Mouse (Mus musculus): ENCODE measurements around the gene Lrrc74b.
A peak's percentile ranks its signal among the peaks of the same experiment; 100 is the strongest.
"Not testable (repeated sequence)": the region's sequence is repeated elsewhere in the genome, so short reads cannot be mapped to it uniquely, and the experiment has no call there.

Gene Lrrc74b

DNA sequence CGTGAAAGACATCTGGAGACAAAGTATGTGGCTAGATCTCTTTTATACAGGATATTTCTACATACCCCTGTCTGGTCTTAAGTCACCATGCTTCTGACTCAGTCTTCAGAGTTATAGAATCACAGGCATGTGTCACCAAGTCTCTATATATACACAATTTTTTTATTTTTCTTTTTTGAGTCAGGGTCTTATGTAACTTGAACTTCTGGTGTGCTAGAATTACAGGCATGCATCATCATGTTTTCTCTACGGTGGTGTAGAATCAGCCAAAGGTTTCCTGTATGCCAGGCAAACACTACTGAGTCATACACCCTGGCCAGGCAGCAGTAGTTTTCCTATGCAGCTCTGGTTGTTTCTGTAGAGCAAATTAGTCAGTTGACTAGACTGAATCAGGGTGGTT lies 18.4 kb downstream of the Lrrc74b start:
- no peak for DNase-seq

DNA sequence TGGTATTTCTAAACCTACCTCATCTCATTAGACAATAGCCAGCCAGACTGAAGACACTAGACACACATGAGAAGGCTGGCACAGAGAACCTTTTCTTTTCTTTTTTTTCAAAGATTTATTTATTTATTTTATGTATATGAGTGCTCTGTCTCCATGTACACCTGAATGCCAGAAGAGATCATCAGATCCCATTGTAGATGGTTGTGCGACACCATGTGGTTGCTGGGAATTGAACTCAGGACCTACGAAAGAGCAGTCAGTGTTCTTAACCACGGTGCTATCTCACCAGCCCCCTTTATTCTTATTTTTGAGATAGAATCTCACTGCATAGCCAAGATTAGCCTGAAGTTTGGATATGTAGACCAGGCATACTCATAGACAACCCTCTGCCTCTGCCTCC lies 24.5 kb downstream of the Lrrc74b start:
- no peak for DNase-seq

DNA sequence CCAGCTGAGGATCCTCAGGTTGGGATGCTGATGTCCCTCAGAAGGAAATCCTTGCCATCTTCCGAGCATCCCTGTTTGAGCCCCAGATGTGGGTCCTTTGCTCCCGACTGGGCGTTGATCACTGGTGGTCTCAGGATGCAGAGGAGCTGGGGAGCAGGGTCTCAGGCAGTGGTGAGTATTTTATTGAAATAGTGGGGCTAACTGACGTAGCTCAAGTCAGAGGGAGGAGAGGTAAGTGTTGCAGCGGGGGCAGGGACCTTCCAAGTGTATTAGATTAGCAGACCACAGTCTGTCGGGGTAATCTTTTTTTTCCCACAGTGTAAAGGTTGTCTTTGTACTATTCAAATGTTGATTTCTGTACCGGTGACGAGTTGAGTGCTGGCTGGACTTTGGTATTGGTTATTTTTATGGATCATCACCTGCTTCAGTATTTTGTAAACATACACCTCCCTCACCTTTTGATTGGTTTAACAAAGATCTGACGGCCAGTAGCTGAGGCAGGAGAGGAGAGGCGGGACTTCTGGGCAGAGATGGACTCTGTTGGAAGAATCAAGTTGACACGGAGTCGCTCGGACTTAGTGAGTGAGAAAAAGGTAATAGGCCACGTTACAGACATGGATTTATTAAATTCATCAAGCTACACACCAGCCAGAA lies 28.2 kb downstream of the Lrrc74b start:
- DNase-seq, result no peak

DNA sequence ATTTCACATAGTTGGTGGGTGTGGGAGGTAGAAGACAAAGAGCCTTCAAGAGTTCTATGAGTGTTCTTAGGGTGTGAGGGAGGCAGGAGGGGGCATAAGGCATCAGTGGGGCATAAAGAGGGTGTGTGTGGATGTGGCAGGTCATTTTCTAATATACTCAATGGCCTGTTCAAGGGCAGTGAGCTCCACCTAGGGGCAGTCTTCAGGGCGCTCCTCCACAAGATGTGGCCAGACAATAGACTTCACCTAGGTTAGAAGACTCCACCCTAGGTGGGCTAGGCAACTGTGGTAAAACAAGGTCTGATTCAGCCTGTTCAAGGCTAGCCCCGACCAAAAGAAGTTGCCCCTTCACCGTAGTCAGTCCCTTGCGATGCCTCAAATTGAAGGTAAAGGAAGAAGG lies 28.8 kb downstream of the Lrrc74b start:
- peak; percentile 43 for DNase-seq

DNA sequence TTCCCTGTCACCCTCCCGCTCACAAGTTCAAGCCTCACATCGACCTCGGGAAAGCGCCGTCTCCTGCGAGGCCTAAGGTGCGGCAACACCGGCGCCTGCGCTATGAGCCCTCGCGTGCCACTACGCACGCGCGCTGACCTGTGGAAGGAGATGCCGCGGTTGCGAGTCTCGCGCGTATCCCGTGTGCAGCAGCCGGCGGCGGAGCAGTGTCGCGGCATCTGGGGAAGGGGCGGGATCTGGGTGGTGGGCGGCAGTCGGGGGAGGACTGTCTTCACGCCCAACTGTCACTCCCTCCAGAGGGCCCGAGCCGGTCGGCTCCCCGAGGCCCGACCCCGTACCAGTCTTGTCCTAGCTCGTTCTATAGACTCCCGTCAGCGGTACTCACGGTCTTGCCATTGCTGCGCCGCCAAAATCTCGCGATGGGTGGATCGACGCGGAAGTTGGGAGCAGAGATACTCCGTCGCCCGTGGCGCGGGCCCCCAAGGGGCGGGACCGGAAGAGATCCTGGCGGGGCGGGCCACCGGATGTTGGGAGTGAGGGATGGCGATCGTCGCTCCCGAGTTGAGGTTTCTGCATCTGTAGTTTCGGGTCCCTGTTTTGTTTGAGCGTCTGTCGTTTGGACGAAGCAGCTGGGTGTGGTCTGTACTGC lies 30.3 kb downstream of the Lrrc74b start, which contains the start of gene Thap7:
Gene Thap7 (minus strand): TSS at position 497 of the 649 bp plus-strand sequence.
- DNase-seq, result peak; percentile 99

DNA sequence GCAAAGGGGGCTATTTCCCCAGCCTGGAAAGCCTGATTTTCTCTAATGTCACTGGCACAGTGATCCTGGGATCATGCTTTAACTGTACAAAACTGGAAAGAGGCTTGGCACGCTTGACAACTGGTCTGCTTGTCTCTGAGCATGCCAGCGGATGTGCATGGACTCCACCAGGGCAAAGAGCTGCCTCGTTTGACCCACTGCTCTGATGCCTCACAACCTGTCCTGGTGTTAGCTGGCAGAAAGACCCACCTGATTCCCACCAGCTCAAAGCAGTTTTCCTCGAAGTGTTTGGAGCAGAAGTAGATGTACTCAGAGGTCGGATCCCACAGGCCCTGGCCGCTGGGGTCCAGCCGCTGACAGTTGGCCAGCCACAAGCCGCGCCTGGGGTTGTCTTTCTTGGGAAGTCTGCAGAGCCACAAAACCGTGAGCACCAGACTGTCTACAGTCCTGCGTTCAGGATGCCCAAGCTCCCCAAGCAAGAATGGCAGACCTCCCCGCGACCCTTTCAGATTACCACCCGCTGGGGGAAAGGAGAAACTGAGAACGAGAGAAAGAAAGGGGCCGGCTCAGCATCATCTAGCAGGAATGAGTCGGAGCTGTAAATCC lies 31.0 kb downstream of the Lrrc74b start:
- DNase-seq, result peak; percentile 22

DNA sequence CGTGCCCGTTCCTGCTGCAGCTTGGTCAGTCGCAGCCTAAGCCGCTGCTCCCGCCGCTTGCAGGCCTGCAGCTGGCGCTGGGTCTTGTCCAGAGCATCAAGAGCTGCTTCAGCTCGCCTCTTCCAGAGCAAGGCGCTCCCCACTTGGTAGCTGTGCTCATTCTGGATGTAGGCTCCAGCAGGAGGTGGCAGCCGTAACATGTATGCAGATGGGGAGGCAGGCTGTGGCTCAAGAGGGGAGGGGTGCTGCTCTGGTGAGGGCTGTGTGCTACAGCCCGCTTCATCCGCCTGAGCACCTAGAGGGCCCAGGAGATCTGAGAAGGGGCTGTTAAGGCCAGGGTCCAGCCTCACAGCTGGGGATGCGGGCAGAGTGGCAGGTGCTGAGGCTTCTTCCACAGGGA lies 32.8 kb downstream of the Lrrc74b start:
- no peak for DNase-seq

DNA sequence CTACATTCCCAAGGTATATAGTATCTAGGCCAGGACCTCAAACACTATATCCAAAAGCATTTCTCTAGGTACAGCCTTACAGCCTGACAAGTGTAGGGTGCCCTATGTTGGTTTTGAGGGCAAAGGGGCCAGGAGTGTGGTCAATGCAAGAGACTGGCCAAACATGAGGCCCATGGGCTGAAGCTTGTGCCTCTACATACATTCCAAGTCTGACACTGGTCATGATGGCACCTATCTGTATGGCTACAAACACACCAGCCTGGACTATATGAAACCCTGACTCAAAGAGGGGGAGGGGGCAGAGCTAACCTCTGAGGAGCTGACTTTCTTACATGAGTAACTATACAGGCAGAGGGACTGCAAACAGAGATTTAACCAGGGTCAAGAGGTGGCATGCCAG lies 33.4 kb downstream of the Lrrc74b start:
- no peak for DNase-seq

DNA sequence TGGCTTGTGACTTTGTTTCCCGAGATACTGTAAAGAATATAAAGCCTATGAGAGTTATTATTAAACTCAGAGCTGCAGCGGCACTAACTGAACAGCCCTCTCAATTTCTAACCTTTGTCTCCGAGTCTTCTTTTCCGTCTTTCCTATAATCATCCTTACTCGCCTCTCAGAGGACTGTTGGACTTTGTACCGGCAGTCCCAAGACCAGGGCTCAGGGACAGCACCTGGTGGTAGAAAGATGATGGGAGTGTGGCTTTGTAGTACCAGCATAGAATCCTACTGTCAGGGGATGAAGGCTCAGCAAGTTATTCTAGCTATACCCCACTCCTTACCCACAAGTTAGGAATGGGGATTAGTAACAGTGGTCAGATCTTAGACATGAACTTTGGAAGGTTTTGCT lies 34.8 kb downstream of the Lrrc74b start:
- no peak for DNase-seq

DNA sequence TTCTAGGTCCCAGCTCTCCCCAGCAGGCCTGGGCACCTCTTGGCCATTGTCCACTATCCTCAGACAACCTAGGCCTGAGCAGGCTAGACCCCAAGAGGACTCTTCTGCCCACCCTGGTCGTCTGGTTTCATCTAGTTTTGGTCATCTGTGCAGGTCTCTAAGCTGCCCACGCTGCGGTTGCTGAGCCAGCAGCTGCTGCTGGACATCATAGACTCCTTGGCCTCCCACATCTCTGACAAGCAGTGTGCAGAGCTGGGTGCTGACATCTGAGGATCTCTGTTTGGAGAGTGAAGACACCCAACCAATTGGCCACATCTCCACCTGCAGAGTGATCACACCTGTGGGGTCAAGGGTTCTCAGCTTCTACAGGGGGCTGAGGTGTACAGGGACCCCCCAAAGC lies 35.5 kb downstream of the Lrrc74b start:
- no peak for DNase-seq

DNA sequence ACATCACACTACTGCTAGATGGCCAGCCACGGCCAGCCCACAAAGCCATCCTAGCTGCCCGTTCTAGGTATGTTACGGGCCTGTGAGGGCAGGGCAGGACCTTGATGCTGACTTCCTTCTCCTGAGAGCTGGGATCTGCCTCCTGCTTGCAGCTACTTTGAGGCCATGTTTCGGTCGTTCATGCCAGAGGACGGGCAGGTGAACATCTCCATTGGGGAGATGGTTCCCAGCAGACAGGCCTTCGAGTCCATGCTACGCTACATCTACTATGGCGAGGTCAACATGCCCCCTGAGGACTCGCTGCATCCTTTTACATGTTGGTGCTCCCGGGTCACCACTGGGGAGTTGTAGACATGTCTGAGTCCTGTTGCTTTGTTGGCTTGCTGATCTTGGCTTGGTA lies 36.9 kb downstream of the Lrrc74b start:
- DNase-seq, result no peak

DNA sequence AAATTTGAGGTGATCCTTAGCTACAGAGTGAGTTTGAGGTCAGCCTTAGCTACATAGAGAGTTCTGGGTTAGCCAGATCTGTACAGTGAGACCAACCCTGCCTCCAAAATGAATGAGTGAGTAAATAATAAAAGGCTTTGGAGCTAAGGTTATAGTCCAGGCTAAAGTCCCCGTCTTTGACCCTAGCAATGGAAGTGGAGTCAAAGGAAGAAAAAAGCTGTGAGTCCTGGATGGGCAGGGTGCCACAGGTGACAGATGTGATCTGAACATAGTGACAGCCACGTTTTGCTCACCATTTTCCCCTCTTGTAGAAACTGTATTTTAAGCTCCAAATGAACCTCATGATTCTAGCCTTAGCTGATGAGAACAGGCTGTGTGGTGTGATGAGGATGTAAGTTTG lies 42.1 kb downstream of the Lrrc74b start:
- DNase-seq, result no peak

DNA sequence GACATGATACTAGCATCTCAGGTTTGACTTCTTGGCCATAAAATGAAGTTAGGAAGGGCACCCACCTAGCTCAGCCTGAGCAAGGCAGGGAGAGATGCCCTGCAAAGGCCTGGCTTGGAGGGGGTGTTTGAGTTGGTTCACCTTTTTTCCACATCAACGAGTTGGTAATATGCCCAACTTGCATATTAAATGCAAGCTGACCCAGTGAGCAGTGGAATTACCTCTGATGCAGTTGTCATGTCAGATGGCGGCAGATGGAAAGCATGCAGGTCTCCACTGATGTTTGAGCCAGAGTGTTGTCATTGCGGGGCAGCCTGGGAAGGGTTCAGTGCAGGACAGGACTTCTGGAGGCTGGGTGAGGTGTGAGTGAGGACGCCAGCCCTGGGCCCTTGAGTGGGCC lies 49.6 kb downstream of the Lrrc74b start:
- DNase-seq, result no peak

DNA sequence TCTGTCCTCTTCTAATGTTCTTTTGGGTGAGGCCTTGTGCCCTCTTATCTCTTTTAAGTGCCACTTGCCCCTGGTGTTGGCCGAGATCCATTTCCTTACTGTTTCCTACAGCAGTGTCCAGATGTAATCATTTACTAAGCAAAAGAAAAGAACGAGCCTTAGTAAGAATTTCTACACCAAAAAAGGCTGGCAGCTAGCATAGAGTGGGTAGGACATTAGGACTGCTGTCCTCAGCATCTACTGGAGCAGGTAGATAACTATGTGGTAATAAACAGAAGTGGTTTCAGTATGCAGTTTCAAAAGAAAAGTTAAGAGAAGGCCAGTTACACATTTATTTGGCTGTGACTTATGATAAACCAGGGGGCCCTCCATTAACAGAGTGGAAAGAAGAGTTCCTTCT lies 50.4 kb downstream of the Lrrc74b start:
- DNase-seq, result no peak

DNA sequence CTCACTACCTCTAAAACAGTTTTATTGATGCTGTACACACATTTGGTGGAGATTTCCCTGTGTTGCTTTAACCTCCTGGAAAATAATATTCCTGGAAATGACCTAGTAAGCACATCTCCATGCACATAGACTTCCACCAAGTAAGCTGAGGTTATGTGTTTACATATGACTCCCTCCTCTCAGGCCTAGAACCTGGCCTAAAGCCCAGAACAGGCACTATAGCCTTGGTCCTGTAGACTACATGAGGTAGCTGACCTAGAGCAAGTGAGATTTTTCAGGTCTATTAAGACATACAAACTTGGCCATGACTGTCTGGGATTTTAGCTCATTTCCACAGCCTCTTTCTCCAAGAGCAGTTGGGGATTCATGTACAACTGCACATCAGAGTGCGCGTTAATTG lies 50.9 kb downstream of the Lrrc74b start:
- no peak for DNase-seq

DNA sequence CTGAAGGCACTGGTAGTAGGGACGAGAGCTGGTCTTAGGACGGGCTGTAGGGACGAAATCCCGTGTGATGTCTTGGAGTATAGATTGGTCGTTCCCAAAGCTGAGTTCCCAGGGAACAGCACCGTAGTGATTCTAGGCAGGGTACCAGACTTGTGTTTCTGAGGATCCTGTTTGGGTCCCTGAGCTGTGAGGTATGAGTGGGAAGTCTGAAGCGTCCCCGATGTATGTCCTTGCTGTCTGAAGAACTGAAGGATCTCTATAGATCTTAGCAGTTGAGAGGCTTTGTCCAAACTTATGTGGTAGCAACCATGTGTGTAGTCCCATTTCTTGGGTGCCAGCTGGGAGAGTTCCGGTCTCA lies 51.8 kb downstream of the Lrrc74b start:
- no peak for DNase-seq

DNA sequence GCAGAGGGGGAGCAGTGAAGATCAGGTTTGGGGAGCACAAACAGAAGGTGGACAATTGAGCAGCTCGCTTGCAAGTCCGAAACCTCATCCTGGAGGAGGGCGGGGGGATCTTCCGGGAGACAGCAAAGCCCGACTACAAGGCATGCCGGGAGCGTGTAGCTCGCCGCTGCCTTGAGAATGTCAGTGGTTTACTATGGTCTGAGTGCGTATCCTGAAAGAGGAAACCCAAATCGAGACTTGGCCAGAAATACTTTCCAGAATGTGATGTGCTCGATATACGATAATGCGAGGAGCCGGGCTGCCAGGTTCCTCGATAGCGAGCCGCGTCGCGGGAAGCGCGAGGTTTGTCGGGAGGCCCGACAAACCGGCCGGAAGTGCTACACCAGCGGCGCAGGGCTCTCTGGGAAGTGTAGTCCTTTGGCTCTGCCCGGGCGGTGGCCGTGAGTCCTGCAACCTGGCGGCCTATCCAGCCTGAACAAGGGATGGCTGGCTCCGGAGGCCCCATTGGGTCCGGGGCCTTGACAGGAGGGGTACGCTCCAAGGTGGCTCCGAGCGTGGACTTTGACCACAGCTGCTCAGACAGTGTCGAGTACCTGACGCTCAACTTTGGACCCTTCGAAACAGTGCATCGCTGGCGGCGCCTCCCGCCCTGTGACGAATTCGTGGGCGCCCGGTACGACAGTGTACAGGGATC lies 52.4 kb downstream of the Lrrc74b start, which contains the start of gene Lztr1:
Gene Lztr1 (plus strand): TSS at position 143 of the 694 bp plus-strand sequence.
- DNase-seq, result peak; percentile 92

DNA sequence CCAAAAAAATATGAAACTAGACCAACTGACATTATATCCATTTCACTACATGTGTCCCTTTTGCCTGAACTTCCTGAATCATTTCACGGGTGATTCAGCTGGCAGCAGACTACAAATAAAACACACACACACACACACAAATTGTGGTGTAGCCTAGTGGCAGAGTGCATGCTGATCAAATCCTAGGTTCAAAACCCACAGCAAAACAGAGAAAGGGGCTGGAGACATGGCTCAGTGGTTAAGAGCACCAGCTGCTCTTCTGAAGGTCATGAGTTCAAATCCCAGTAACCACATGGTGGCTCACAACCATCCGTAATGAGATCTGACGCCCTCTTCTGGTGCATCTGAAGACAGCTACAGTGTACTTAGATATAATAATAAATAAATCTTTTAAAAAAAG lies 53.0 kb downstream of the Lrrc74b start:
- not testable (repeated sequence) for DNase-seq

DNA sequence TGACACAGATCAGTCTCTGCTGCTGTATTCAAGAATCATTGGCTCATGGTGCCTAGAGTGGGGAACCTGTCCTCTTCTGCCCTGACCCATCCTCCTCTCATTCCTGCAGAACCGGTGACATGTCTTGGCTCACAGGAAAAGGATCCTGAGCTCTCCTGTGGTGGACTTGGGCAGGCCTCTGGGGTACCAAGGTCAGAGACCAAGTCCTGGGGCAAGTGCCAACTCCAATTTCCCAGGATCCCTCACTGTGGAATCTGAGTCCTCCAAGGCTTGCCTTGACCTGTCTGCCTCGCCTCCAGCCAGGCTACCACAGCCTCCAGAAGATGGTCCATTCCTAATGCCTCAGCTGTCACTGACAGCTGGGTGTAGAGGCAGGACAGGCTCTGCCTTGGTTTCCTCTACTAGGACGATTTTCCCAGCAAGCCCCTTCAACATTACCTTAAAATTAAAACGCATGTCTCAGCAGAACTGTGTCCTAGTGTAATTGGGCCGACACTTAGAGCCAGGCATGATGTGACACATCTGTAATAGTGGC lies 54.0 kb downstream of the Lrrc74b start:
- DNase-seq, result no peak

DNA sequence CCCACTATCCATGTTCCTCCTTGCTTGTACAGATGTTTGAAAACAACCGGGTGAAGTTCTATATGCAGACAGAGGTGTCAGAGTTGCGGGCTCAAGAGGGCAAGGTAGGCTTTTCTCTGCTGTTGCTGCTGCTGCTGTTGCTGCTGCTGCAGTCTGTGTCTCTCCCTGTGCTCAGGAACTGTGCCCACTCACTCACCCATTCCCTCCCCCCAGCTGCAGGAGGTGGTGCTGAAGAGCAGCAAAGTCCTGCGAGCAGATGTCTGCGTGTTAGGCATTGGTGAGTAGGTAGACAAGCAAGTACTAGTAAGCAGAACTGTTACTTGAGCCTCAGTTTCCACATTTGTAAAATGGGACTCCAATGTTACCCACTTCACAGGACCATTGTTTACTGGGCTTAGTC lies 58.4 kb downstream of the Lrrc74b start:
- no peak for DNase-seq

DNA sequence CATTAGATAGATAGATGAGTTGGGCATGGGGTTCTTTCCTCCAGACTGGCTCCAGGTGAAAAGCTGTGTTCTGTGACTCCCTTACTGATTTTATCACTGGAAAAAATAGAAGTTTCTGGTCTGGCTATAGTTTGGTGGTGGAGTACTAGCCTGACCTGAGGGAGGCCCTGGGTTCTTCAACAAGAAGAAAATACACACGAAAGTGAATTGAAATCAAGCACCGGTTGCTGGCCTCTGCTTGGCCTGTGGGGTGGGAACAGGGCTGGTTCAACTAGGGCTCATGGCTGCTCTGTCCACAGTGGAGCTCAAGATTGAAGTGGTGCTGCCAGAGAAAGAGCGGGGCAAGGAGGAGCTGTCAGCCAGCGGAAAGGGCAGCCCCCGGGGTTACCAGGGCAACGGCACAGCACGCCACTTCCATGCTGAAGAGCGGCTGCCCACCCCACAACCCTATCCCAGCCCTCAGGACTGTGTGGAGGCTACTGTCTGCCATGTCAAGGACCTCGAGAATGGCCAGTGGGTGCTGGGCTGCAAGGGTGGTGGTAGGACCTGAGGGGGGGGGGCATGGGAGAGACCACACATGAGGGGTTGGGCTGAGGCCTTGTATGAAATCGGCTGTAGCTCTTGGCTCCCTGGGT lies 61.7 kb downstream of the Lrrc74b start:
- DNase-seq, result no peak

DNA sequence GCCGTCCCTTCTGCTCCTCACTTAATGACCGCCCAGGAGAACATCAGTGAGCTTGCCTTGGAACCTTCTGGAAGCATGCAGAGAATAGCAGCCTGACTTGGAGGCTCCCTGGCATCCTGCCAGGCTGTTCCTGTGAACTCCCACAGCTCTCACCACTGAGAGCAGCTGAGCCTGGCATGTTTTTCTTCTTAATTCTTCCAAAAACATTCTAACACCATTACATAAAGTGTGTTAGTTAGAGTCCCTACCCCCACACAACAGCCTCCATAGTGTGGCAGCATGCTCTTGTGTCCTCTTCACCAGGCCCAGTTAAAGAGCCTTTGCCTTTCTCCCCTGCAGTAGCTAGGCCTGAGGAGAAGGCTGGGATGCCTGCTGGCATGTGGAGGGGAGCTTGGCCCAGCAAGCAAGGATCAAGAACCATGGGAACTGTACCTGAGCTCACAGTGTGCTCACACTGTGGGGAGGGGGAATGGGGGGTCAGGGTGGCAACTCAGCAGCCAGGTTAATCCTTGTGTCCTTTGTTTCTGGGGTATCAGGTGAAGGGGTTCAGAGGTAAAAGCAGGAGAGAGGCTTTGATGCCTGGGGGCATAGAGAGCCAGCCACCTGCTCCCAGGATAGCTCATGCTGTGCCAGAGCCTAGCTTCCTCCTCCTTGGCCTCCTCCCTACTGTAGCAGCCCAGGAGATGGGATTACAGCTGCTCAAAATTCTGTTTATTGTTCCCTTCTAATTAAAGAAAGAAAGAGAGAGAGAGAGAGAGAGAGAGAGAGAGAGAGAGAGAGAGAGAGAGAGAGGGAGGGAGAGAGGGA lies 64.3 kb downstream of the Lrrc74b start:
- peak; percentile 64 for DNase-seq

Data from lung, postnatal 10 days (tissue).